Mouse (Mus musculus) forebrain, embryonic 15.5 days (tissue): ENCODE measurements at regions not wholly inside any gene's neighbourhood (a gene's known extent, or its start where the extent isn't known, plus 50 kb on each side); places are given as distances from the start of the nearest gene placed in this dataset.
A peak's percentile ranks its signal among the peaks of the same experiment; 100 is the strongest.

Experiments used
- ATAC-seq: fragments of 200-750 bp; cut with Nextera tagmentation; replicated peaks from 2 replicates; pipeline ENCODE4 v1.8.0; 2017; ENCODE audit warnings: mild to moderate bottlenecking, moderate TSS enrichment, moderate library complexity
- H3K27ac ChIP-seq: fragments of 300-500 bp; sonication (generic); replicated peaks from 2 replicates; pipeline ENCODE4 v1.5.1; 2015; ENCODE audit warnings: mild to moderate bottlenecking, inconsistent platforms
- H3K27me3 ChIP-seq: fragments of 300-500 bp; sonication (generic); 2 replicates; pipeline ENCODE4 v1.6.1; 2015; ENCODE audit warnings: inconsistent platforms
- H3K36me3 ChIP-seq: fragments of 300-500 bp; sonication (generic); 2 replicates; pipeline ENCODE4 v1.6.1; 2015; ENCODE audit warnings: mild to moderate bottlenecking, inconsistent platforms
- H3K4me1 ChIP-seq: fragments of 300-500 bp; sonication (generic); 2 replicates; pipeline ENCODE4 v1.6.1; 2015; ENCODE audit warnings: inconsistent platforms
- H3K4me2 ChIP-seq: fragments of 300-500 bp; sonication (generic); replicated peaks from 2 replicates; pipeline ENCODE4 v1.6.1; 2015; ENCODE audit warnings: mild to moderate bottlenecking, inconsistent platforms
- H3K4me3 ChIP-seq: fragments of 300-500 bp; sonication (generic); 2 replicates; pipeline ENCODE4 v1.5.1; 2015; ENCODE audit warnings: mild to moderate bottlenecking, inconsistent platforms
- H3K9ac ChIP-seq: fragments of 300-500 bp; sonication (generic); replicated peaks from 2 replicates; pipeline ENCODE4 v1.6.1; 2015; ENCODE audit warnings: mild to moderate bottlenecking, inconsistent platforms
- H3K9me3 ChIP-seq: fragments of 300-500 bp; sonication (generic); 2 replicates; pipeline ENCODE4 v1.6.1; 2016; ENCODE audit warnings: inconsistent platforms
- WGBS: fragments of 180-500 bp; shearing (Covaris S2); methylation state at CpG from one replicate; pipeline ENCODE4 v1.1.7; 2015; ENCODE audit warnings: mixed read lengths; 5-methylcytosine and 5-hydroxymethylcytosine counted together

GRCm38 (mm10) chr12:35313191-35313925 is 221.5 kb downstream of the Ahr start:
- whole genome bisulfite sequencing, result 40% methylated on average over 11 of the region's 11 CpGs
- Histone ChIP-seq H3K27me3 (no peaks in the 10 kb centered on the region), H3K4me2 (no peak overlapping the region), H3K36me3 (no peaks in the 10 kb centered on the region), H3K4me1 (peaks cover 3% of the 10 kb centered on the region; the same call in 1 of the 2 replicates), H3K9me3 (no peaks in the 10 kb centered on the region), H3K27ac (no peak overlapping the region), H3K9ac (no peak overlapping the region), H3K4me3 (no peak overlapping the region)
- ATAC-seq, result peak; percentile 66; the same call in 1 of the 2 replicates

DNA sequence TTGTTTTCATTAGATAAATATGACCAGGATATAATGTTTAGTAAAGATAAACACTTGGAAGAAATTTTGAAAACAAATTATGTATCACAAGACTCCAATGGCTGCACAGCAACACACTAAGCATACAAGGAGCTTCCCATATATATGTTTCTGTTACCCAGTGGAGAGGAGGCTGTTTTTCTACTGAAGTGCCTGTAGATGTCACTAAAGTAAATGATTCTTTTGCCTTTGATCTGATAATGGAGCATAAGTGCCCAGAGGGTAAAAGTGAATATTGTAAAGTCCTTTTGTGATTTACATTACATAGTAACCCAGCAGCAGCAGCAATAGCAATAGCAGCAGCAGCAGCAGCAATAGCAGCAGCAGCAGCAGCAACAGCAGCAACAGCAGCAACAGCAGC is 226.3 kb downstream of the Ahr start:
- H3K4me2 ChIP-seq, result no peak overlapping the region
- no peak overlapping the region for H3K4me3 ChIP-seq
- H3K27ac ChIP-seq, result no peak overlapping the region
- no peaks in the 10 kb centered on the region for H3K9me3 ChIP-seq
- H3K36me3 ChIP-seq, result no peaks in the 10 kb centered on the region
- H3K27me3 ChIP-seq, result no peaks in the 10 kb centered on the region
- peak; percentile 53; the same call in 1 of the 2 replicates for ATAC-seq
- peaks cover 3% of the 10 kb centered on the region; the same call in 1 of the 2 replicates for H3K4me1 ChIP-seq
- no peak overlapping the region for H3K9ac ChIP-seq

GRCm38 (mm10) chr12:35303764-35304717 is 230.8 kb downstream of the Ahr start:
- no peak overlapping the region for H3K4me3 ChIP-seq
- 81% methylated on average over 3 of the region's 3 CpGs for WGBS
- H3K9ac ChIP-seq, result no peak overlapping the region
- ATAC-seq, result no peak
- H3K27me3 ChIP-seq, result no peaks in the 10 kb centered on the region
- H3K27ac ChIP-seq, result no peak overlapping the region
- H3K9me3 ChIP-seq, result no peaks in the 10 kb centered on the region
- no peaks in the 10 kb centered on the region for H3K4me1 ChIP-seq
- H3K36me3 ChIP-seq, result no peaks in the 10 kb centered on the region
- no peak overlapping the region for H3K4me2 ChIP-seq

DNA sequence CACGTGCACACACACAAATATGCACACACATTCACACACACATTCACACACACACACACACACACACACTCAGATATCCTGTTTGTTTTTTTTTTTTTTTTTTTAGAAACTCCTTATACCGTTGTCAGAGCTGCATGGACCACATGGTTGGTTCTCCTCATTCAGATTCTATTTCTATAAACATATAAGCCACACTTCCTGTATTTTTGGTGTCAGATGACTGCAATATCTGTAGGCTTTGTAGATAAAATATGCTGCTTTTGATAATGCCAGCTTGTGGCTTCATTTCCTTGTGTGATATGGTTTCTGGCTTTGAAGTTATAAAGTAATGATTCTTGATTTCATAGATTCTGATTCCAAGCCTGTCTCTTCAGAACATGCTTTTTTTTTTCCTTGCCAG is 231.7 kb downstream of the Ahr start:
- Histone ChIP-seq H3K9ac (no peak overlapping the region), H3K9me3 (no peaks in the 10 kb centered on the region), H3K4me1 (no peaks in the 10 kb centered on the region), H3K27ac (no peak overlapping the region), H3K4me3 (no peak overlapping the region), H3K36me3 (no peaks in the 10 kb centered on the region), H3K4me2 (no peak overlapping the region), H3K27me3 (no peaks in the 10 kb centered on the region)
- 86% methylated on average over 2 of the region's 2 CpGs for WGBS
- no peak for ATAC-seq

- no peak for ATAC-seq
- Histone ChIP-seq H3K27ac (no peak overlapping the region), H3K4me3 (no peak overlapping the region), H3K9ac (no peak overlapping the region), H3K27me3 (no peaks in the 10 kb centered on the region), H3K4me2 (no peak overlapping the region), H3K9me3 (no peaks in the 10 kb centered on the region), H3K4me1 (no peaks in the 10 kb centered on the region), H3K36me3 (no peaks in the 10 kb centered on the region)
- WGBS, result 79% methylated on average over 1 of the region's 1 CpGs
Observed at GRCm38 (mm10) chr12:35294668-35295067, 240.2 kb downstream of the Ahr start.

GRCm38 (mm10) chr12:35293566-35293965 is 241.3 kb downstream of the Ahr start:
- Histone ChIP-seq H3K4me3 (no peak overlapping the region), H3K4me1 (no peaks in the 10 kb centered on the region), H3K36me3 (no peaks in the 10 kb centered on the region), H3K27me3 (no peaks in the 10 kb centered on the region), H3K9ac (no peak overlapping the region), H3K4me2 (no peak overlapping the region), H3K27ac (no peak overlapping the region), H3K9me3 (no peaks in the 10 kb centered on the region)
- ATAC-seq, result no peak
- WGBS, result 70% methylated on average over 2 of the region's 2 CpGs

- no peaks in the 10 kb centered on the region for H3K36me3 ChIP-seq
- no peak overlapping the region for H3K27ac ChIP-seq
- no peak overlapping the region for H3K4me2 ChIP-seq
- H3K4me3 ChIP-seq, result no peak overlapping the region
- no peaks in the 10 kb centered on the region for H3K4me1 ChIP-seq
- no peak overlapping the region for H3K9ac ChIP-seq
- 83% methylated on average over 6 of the region's 6 CpGs for WGBS
- no peaks in the 10 kb centered on the region for H3K9me3 ChIP-seq
- ATAC-seq, result no peak
- H3K27me3 ChIP-seq, result no peaks in the 10 kb centered on the region
Observed at GRCm38 (mm10) chr12:35291941-35292341, 242.9 kb downstream of the Ahr start.

GRCm38 (mm10) chr12:35287974-35288373 is 241.0 kb downstream of the Snx13 start:
- H3K4me2 ChIP-seq, result no peak overlapping the region
- no peak overlapping the region for H3K27ac ChIP-seq
- no peak for ATAC-seq
- no peaks in the 10 kb centered on the region for H3K36me3 ChIP-seq
- no peaks in the 10 kb centered on the region for H3K4me1 ChIP-seq
- WGBS, result 86% methylated on average over 2 of the region's 2 CpGs
- H3K27me3 ChIP-seq, result no peaks in the 10 kb centered on the region
- no peaks in the 10 kb centered on the region for H3K9me3 ChIP-seq
- H3K4me3 ChIP-seq, result no peak overlapping the region
- H3K9ac ChIP-seq, result no peak overlapping the region

DNA sequence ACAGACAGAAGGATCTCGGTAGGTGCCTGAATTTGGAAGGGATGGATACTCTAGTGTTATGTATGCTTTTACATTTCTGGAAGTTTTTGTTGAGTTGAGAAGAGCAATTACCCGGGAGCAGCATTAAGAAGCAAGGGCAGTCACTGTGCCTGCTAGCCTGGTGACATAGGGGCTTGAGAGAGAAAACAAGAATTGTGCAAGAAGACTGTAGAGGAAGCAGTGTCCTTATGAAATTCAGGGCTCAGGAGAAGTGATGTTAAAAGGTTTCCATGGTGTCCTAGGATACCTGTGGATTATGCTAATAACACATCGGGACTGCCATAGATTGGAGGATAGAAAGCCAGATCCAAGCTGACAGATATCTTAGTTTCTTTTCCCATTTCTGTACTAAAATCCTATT is 240.6 kb downstream of the Snx13 start:
- Histone ChIP-seq H3K27ac (no peak overlapping the region), H3K4me1 (no peaks in the 10 kb centered on the region), H3K4me3 (no peak overlapping the region), H3K36me3 (no peaks in the 10 kb centered on the region), H3K4me2 (no peak overlapping the region), H3K9me3 (no peaks in the 10 kb centered on the region), H3K27me3 (no peaks in the 10 kb centered on the region), H3K9ac (no peak overlapping the region)
- WGBS, result 88% methylated on average over 3 of the region's 3 CpGs
- ATAC-seq, result no peak

DNA sequence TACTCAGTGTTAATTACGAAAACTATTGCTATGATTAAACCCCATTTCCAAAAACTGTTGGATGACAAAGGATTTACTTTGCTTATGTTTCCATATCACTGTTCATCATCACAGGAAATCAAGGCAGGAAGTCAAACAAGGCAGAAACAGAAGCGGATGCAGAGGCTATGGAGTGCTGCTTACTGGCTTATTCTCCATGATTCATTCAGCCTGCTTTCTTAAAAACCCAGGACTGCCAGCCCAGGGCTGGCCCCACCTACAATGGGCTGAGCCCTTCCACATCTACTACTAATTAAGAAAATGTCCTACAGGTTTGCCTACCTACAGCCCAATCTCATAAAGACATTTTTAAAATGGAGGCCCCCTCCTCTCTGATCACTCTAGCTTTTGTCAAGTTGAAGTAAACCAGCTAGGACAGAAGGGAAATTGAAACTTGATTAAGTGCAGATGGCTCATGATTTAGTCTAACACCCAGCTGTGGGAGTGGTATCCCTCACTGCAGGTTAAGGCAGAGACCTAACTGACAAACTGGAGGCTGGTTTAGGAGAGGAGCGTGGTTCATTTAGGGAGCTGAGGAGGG is 240.1 kb downstream of the Snx13 start:
- H3K4me3 ChIP-seq, result no peak overlapping the region
- no peaks in the 10 kb centered on the region for H3K27me3 ChIP-seq
- H3K9me3 ChIP-seq, result no peaks in the 10 kb centered on the region
- no peaks in the 10 kb centered on the region for H3K36me3 ChIP-seq
- H3K4me2 ChIP-seq, result no peak overlapping the region
- H3K9ac ChIP-seq, result no peak overlapping the region
- H3K27ac ChIP-seq, result no peak overlapping the region
- no peaks in the 10 kb centered on the region for H3K4me1 ChIP-seq
- ATAC-seq, result no peak
- 96% methylated on average over 3 of the region's 3 CpGs for WGBS

DNA sequence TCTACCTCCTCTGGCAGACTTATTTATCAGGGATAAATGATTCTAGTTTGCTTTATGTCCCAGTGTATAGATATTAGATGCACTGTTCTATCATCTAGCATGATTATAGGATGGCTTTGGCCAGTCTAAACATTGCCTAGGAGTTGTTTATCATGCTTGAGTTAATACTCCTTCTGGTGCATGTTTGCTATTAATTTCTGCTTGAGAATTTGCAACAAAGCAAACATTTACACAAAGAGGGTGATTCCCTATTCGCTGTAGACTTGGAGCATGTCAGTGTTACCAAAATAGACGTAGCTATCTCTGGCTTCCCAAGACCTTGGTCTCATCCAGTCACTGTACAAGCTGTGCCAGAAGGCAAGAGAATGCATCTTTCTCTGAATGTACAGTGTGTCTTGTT is 237.4 kb downstream of the Snx13 start:
- no peaks in the 10 kb centered on the region for H3K4me1 ChIP-seq
- no peaks in the 10 kb centered on the region for H3K9me3 ChIP-seq
- WGBS, result 74% methylated on average over 2 of the region's 2 CpGs

GRCm38 (mm10) chr12:35283925-35284324 is 236.9 kb downstream of the Snx13 start:
- WGBS, result 62% methylated on average over 5 of the region's 5 CpGs
- Histone ChIP-seq H3K4me2 (no peak overlapping the region), H3K27me3 (no peaks in the 10 kb centered on the region), H3K36me3 (no peaks in the 10 kb centered on the region), H3K9me3 (no peaks in the 10 kb centered on the region), H3K27ac (no peak overlapping the region), H3K4me1 (no peaks in the 10 kb centered on the region), H3K9ac (no peak overlapping the region), H3K4me3 (no peak overlapping the region)
- ATAC-seq, result no peak

More for the DNA sequence above, 237.4 kb downstream of the Snx13 start:
- Histone ChIP-seq H3K4me3 (no peak overlapping the region), H3K27ac (no peak overlapping the region), H3K9ac (no peak overlapping the region), H3K4me2 (no peak overlapping the region), H3K27me3 (no peaks in the 10 kb centered on the region), H3K36me3 (no peaks in the 10 kb centered on the region)
- no peak for ATAC-seq
